In the genomic region with DNA sequence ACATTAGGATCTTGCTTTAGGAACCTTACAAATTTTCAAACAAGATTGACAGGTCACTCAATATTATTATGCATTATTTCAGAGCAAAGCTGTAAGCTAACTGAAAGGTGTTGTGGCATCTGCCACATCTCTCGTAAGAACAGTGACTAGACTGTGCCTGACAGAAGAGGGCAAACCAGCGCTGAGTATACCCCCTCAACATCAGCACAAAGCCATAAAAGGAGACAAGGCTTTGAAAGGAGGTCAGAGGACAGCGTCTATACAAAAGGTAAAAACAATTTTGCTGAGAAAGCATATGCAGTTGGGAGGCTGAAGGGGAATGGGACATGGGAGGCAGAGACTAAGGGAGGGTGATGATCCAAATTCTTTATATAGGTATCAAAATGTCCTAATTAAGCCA, we compare ENCODE assay signal across 11 mouse cellular contexts. TPM values are rescaled to one million over a fixed set of nuclear protein-coding genes. Genes with fewer than 3 reads are reported as not detected.
DNase-seq lines count a peak whose midpoint lies in the region; ATAC-seq and TF ChIP-seq lines count a peak whose summit lies in the region.
"Had no signal": no experiment of that assay in that cellular context is flagged by ENCODE, and none has a peak within 500 bp of the region (broad histone marks: within the 10 kb centered on the region; RNA-seq: fewer than 3 reads in every experiment).

No protein-coding gene starts in this region.

- H3K4me3 ChIP-seq in heart, embryonic 13.5 days, result peak overlapping the region; percentile 93
- peak overlapping the region; percentile 68 for H3K4me3 ChIP-seq in cortical plate, adult 2 months (ENCODE audit: insufficient read depth, low read length)
- no peak overlapping the region for H3K4me3 ChIP-seq in hindbrain, embryonic 11.5 days (ENCODE audit: low read depth, low read length)
- H3K4me3 ChIP-seq in midbrain, embryonic 10.5 days, result peak overlapping the region; percentile 94; the same call in 1 of the 2 replicates

- H3K9ac ChIP-seq in heart, embryonic 13.5 days, result 0 out of 2 replicates have a peak overlapping the region, but pooled peaks have one; percentile 55
- H3K9ac ChIP-seq in hindbrain, embryonic 11.5 days (ENCODE audit: low read depth, low read length), result no peak overlapping the region

- H3K27ac ChIP-seq in heart, embryonic 13.5 days (replicated peaks), result peak overlapping the region; percentile 87
- peak overlapping the region; percentile 58; the same call in 1 of the 2 replicates for H3K27ac ChIP-seq in cortical plate, adult 2 months (ENCODE audit: insufficient read depth, low read length)
- H3K27ac ChIP-seq in hindbrain, embryonic 11.5 days (ENCODE audit: low read depth, low read length), result peak overlapping the region; percentile 81
- peak overlapping the region; percentile 91 for H3K27ac ChIP-seq in midbrain, embryonic 10.5 days (replicated peaks)

- no peaks in the 10 kb centered on the region for H3K9me3 ChIP-seq in heart, embryonic 13.5 days
- no peaks in the 10 kb centered on the region for H3K9me3 ChIP-seq in hindbrain, embryonic 11.5 days (ENCODE audit: control insufficient read depth, low read length)
- H3K9me3 ChIP-seq in midbrain, embryonic 10.5 days (replicated peaks), result no peaks in the 10 kb centered on the region

- intact Hi-C loops in heart, postnatal 25 days (cut with DNase I), result loop anchor here (5.0 kb wide), 1 partner anchor 117 kb away; no protein-coding TSS in a partner anchor

- no peaks in the 10 kb centered on the region for H3K27me3 ChIP-seq in heart, embryonic 13.5 days (replicated peaks)
- no peaks in the 10 kb centered on the region for H3K27me3 ChIP-seq in hindbrain, embryonic 11.5 days (ENCODE audit: control insufficient read depth, insufficient read depth, low read length)
- no peaks in the 10 kb centered on the region for H3K27me3 ChIP-seq in midbrain, embryonic 10.5 days (ENCODE audit: low read depth, poor library complexity, severe bottlenecking)

- ATAC-seq in heart, embryonic 13.5 days (ENCODE audit: extremely low read depth, insufficient number of reproducible peaks, low FRiP score, low TSS enrichment), result no peak
- peak; percentile 38 for ATAC-seq in hindbrain, embryonic 11.5 days (ENCODE audit: low FRiP score)
- no peak for ATAC-seq in frontal cortex, adult (ENCODE audit: low TSS enrichment)

- no peak for TF ChIP-seq CTCF in cortical plate, adult 2 months (IDR thresholded peaks at IDR 0.05; ENCODE audit: extremely low read depth, insufficient read depth, low read length)

- WGBS in heart, embryonic 13.5 days, result 55% methylated on average over 3 of the region's 3 CpGs
- WGBS in hindbrain, embryonic 11.5 days, result 37% methylated on average over 3 of the region's 3 CpGs
- 49% methylated on average over 3 of the region's 3 CpGs for WGBS in midbrain, embryonic 10.5 days

- peaks cover 25% of the 10 kb centered on the region for H3K4me1 ChIP-seq in heart, embryonic 13.5 days
- peaks cover 6% of the 10 kb centered on the region for H3K4me1 ChIP-seq in cortical plate, adult 2 months (ENCODE audit: control insufficient read depth, insufficient read depth, low read length)
- peaks cover 7% of the 10 kb centered on the region for H3K4me1 ChIP-seq in hindbrain, embryonic 11.5 days (replicated peaks; ENCODE audit: control insufficient read depth, insufficient read depth, low read length)
- H3K4me1 ChIP-seq in midbrain, embryonic 10.5 days, result peaks cover 22% of the 10 kb centered on the region

- H3K36me3 ChIP-seq in heart, embryonic 13.5 days, result peaks cover 4% of the 10 kb centered on the region
- no peaks in the 10 kb centered on the region for H3K36me3 ChIP-seq in hindbrain, embryonic 11.5 days (ENCODE audit: control insufficient read depth, insufficient read depth, low read length)
- peaks cover 11% of the 10 kb centered on the region for H3K36me3 ChIP-seq in midbrain, embryonic 10.5 days

- DNase-seq in heart, postnatal 25 days (ENCODE audit: low spot score), result no peak
- DNase-seq in hindbrain, embryonic 11.5 days (ENCODE audit: low spot score), result no peak
- no peak for DNase-seq in midbrain, embryonic 10.5 days (ENCODE audit: low spot score)
- no peak for DNase-seq in gastrocnemius, adult 8-10 months (ENCODE audit: low spot score in 2 of 2)
- no peak for DNase-seq in ovary, postnatal 36 days (ENCODE audit: low spot score)

- H3K4me2 ChIP-seq in heart, embryonic 13.5 days, result peak overlapping the region; percentile 82
- H3K4me2 ChIP-seq in hindbrain, embryonic 11.5 days (replicated peaks; ENCODE audit: low read depth, low read length), result peak overlapping the region; percentile 57

- no peak for TF ChIP-seq POLR2A in cortical plate, adult 2 months (IDR thresholded peaks at IDR 0.05; ENCODE audit: extremely low read depth, insufficient read depth, low read length)

RNA-seq across cellular contexts. Expression of gene Spg21, which starts 0.5 kb away (rescaled TPM):
- 55.4 and 62.2 TPM in 2 replicates for polyA plus RNA-seq in heart, embryonic 13.5 days (2015; fragmentation: Nextera tagmentation; extraction: Ambion mirVana)
- total RNA-seq in heart, postnatal 25 days (2021), result 10 to 100 TPM; 10.6 to 13.1 TPM
- 25.4 and 25.5 TPM in 2 replicates for polyA plus RNA-seq in cortical plate, adult 2 months (2012; rRNA removed)
- 131 and 137 TPM in 2 replicates for polyA plus RNA-seq in hindbrain, embryonic 11.5 days (2014; fragmentation: Nextera tagmentation; extraction: Ambion mirVana)
- polyA plus RNA-seq in midbrain, embryonic 10.5 days (2016; fragmentation: Nextera tagmentation; extraction: Ambion mirVana), result 93.6 and 101 TPM in 2 replicates
- 10 to 100 TPM in 1 of 4 experiments, 1 to 10 TPM in 3; 5.8 to 15.8 (median 7.6) TPM for total RNA-seq in gastrocnemius, adult 8-10 months (2022)

RNA-seq across cellular contexts. Expression of gene Mtfmt, which starts 24.6 kb away (rescaled TPM):
- polyA plus RNA-seq in heart, embryonic 13.5 days (2015; fragmentation: Nextera tagmentation; extraction: Ambion mirVana), result 11.8 and 15.9 TPM in 2 replicates
- total RNA-seq in heart, postnatal 25 days (2021), result 1 to 10 TPM; 5.7 to 6.4 TPM
- 19.0 and 20.4 TPM in 2 replicates for polyA plus RNA-seq in cortical plate, adult 2 months (2012; rRNA removed)
- polyA plus RNA-seq in hindbrain, embryonic 11.5 days (2014; fragmentation: Nextera tagmentation; extraction: Ambion mirVana), result 19.7 and 20.8 TPM in 2 replicates
- 19.2 and 21.9 TPM in 2 replicates for polyA plus RNA-seq in midbrain, embryonic 10.5 days (2016; fragmentation: Nextera tagmentation; extraction: Ambion mirVana)
- total RNA-seq in gastrocnemius, adult 8-10 months (2022), result 1 to 10 TPM; 4.2 to 6.2 (median 5.3) TPM

RNA-seq across cellular contexts. Expression of gene Slc51b, which starts 37.4 kb away (rescaled TPM):
- polyA plus RNA-seq in heart, embryonic 13.5 days (2015; fragmentation: Nextera tagmentation; extraction: Ambion mirVana), result not detected in 2 replicates
- not detected for total RNA-seq in heart, postnatal 25 days (2021)
- polyA plus RNA-seq in cortical plate, adult 2 months (2012; rRNA removed), result not detected in 2 replicates
- polyA plus RNA-seq in hindbrain, embryonic 11.5 days (2014; fragmentation: Nextera tagmentation; extraction: Ambion mirVana), result not detected in 2 replicates
- not detected in 2 replicates for polyA plus RNA-seq in midbrain, embryonic 10.5 days (2016; fragmentation: Nextera tagmentation; extraction: Ambion mirVana)
- total RNA-seq in gastrocnemius, adult 8-10 months (2022), result not detected
- total RNA-seq: gastrocnemius, postnatal 36 days had no signal

RNA-seq across cellular contexts. Expression of gene Ankdd1a, which starts 59.8 kb away (rescaled TPM):
- not detected in 2 replicates for polyA plus RNA-seq in heart, embryonic 13.5 days (2015; fragmentation: Nextera tagmentation; extraction: Ambion mirVana)
- not detected for total RNA-seq in heart, postnatal 25 days (2021)
- polyA plus RNA-seq in cortical plate, adult 2 months (2012; rRNA removed), result 1.4 and 1.8 TPM in 2 replicates
- 0.20 and 0.71 TPM in 2 replicates for polyA plus RNA-seq in hindbrain, embryonic 11.5 days (2014; fragmentation: Nextera tagmentation; extraction: Ambion mirVana)
- 0.10 TPM in 1 of 2 replicates, not detected in the other for polyA plus RNA-seq in midbrain, embryonic 10.5 days (2016; fragmentation: Nextera tagmentation; extraction: Ambion mirVana)
- total RNA-seq in gastrocnemius, adult 8-10 months (2022), result not detected
- total RNA-seq: gastrocnemius, postnatal 36 days; liver, adult 2 months had no signal
- polyA plus RNA-seq: liver, adult 2 months; small intestine, adult 2 months had no signal
